Mouse (Mus musculus): ENCODE measurements at regions not wholly inside any gene's neighbourhood (a gene's known extent, or its start where the extent isn't known, plus 50 kb on each side); places are given as distances from the start of the nearest gene placed in this dataset.
"Not testable (repeated sequence)": the region's sequence is repeated elsewhere in the genome, so short reads cannot be mapped to it uniquely, and the experiment has no call there.

GRCm38 (mm10) chr10:19297669-19298068, 58.7 kb upstream of the Olig3 start:
- DNase-seq (ENCODE audit: low spot score) (peak; percentile 38), ATAC-seq (ENCODE audit: low FRiP score) (no peak)
- WGBS, result 55% methylated on average over 3 of the region's 3 CpGs
- H3K4me3 ChIP-seq (ENCODE audit: low read depth, low read length), result no peak overlapping the region
- H3K9ac ChIP-seq (ENCODE audit: low read depth, low read length), result no peak overlapping the region
- no peaks in the 10 kb centered on the region for H3K27me3 ChIP-seq (ENCODE audit: control insufficient read depth, insufficient read depth, low read length)
- no peak overlapping the region for H3K27ac ChIP-seq (ENCODE audit: low read depth, low read length)
- no peaks in the 10 kb centered on the region for H3K36me3 ChIP-seq (ENCODE audit: control insufficient read depth, insufficient read depth, low read length)
- H3K9me3 ChIP-seq (ENCODE audit: control insufficient read depth, low read length), result no peaks in the 10 kb centered on the region
- H3K4me1 ChIP-seq (replicated peaks; ENCODE audit: control insufficient read depth, insufficient read depth, low read length), result no peaks in the 10 kb centered on the region
- no peak overlapping the region for H3K4me2 ChIP-seq (replicated peaks; ENCODE audit: low read depth, low read length)

- no peak overlapping the region for H3K4me3 ChIP-seq (ENCODE audit: low read depth, low read length)
- H3K27me3 ChIP-seq (ENCODE audit: control insufficient read depth, insufficient read depth, low read length), result no peaks in the 10 kb centered on the region
- DNase-seq (ENCODE audit: low spot score) (no peak), ATAC-seq (ENCODE audit: low FRiP score) (no peak)
- no peaks in the 10 kb centered on the region for H3K36me3 ChIP-seq (ENCODE audit: control insufficient read depth, insufficient read depth, low read length)
- H3K9ac ChIP-seq (ENCODE audit: low read depth, low read length), result no peak overlapping the region
- no peaks in the 10 kb centered on the region for H3K9me3 ChIP-seq (ENCODE audit: control insufficient read depth, low read length)
- 86% methylated on average over 7 of the region's 7 CpGs for WGBS
- no peak overlapping the region for H3K4me2 ChIP-seq (replicated peaks; ENCODE audit: low read depth, low read length)
- H3K27ac ChIP-seq (ENCODE audit: low read depth, low read length), result no peak overlapping the region
- no peaks in the 10 kb centered on the region for H3K4me1 ChIP-seq (replicated peaks; ENCODE audit: control insufficient read depth, insufficient read depth, low read length)
Observed at GRCm38 (mm10) chr10:19295388-19296013, 60.8 kb upstream of the Olig3 start.

- Histone ChIP-seq H3K27ac (ENCODE audit: low read depth, low read length) (no peak overlapping the region), H3K36me3 (ENCODE audit: control insufficient read depth, insufficient read depth, low read length) (no peaks in the 10 kb centered on the region), H3K27me3 (ENCODE audit: control insufficient read depth, insufficient read depth, low read length) (no peaks in the 10 kb centered on the region), H3K4me3 (ENCODE audit: low read depth, low read length) (no peak overlapping the region), H3K4me2 (replicated peaks; ENCODE audit: low read depth, low read length) (no peak overlapping the region), H3K9ac (ENCODE audit: low read depth, low read length) (no peak overlapping the region), H3K4me1 (replicated peaks; ENCODE audit: control insufficient read depth, insufficient read depth, low read length) (no peaks in the 10 kb centered on the region), H3K9me3 (ENCODE audit: control insufficient read depth, low read length) (no peaks in the 10 kb centered on the region)
- DNase-seq (ENCODE audit: low spot score), result no peak
- 75% methylated on average over 5 of the region's 5 CpGs for WGBS
- ATAC-seq (ENCODE audit: low FRiP score), result no peak
Observed at GRCm38 (mm10) chr10:19291474-19291873, 64.9 kb upstream of the Olig3 start.

GRCm38 (mm10) chr10:19291039-19291438, 65.3 kb upstream of the Olig3 start:
- H3K9ac ChIP-seq (ENCODE audit: low read depth, low read length); H3K27ac ChIP-seq (ENCODE audit: low read depth, low read length); H3K9me3 ChIP-seq (ENCODE audit: control insufficient read depth, low read length); H3K4me2 ChIP-seq (replicated peaks; ENCODE audit: low read depth, low read length); DNase-seq (ENCODE audit: low spot score); H3K4me1 ChIP-seq (replicated peaks; ENCODE audit: control insufficient read depth, insufficient read depth, low read length); H3K36me3 ChIP-seq (ENCODE audit: control insufficient read depth, insufficient read depth, low read length); H3K4me3 ChIP-seq (ENCODE audit: low read depth, low read length); ATAC-seq (ENCODE audit: low FRiP score); H3K27me3 ChIP-seq (ENCODE audit: control insufficient read depth, insufficient read depth, low read length): not testable (repeated sequence)
- 70% methylated on average over 3 of the region's 3 CpGs for WGBS

- Histone ChIP-seq H3K36me3 (ENCODE audit: control insufficient read depth, insufficient read depth, low read length) (no peaks in the 10 kb centered on the region), H3K4me3 (ENCODE audit: low read depth, low read length) (no peak overlapping the region), H3K27me3 (ENCODE audit: control insufficient read depth, insufficient read depth, low read length) (no peaks in the 10 kb centered on the region), H3K4me1 (replicated peaks; ENCODE audit: control insufficient read depth, insufficient read depth, low read length) (no peaks in the 10 kb centered on the region), H3K4me2 (replicated peaks; ENCODE audit: low read depth, low read length) (no peak overlapping the region), H3K9me3 (ENCODE audit: control insufficient read depth, low read length) (no peaks in the 10 kb centered on the region), H3K27ac (ENCODE audit: low read depth, low read length) (no peak overlapping the region), H3K9ac (ENCODE audit: low read depth, low read length) (no peak overlapping the region)
- no peak for ATAC-seq (ENCODE audit: low FRiP score)
- WGBS, result 91% methylated on average over 3 of the region's 3 CpGs
- no peak for DNase-seq (ENCODE audit: low spot score)
Observed at GRCm38 (mm10) chr10:19282166-19282565, 74.2 kb upstream of the Olig3 start.

GRCm38 (mm10) chr10:19281021-19281420, 75.3 kb upstream of the Olig3 start:
- no peak overlapping the region for H3K4me3 ChIP-seq (ENCODE audit: low read depth, low read length)
- H3K4me2 ChIP-seq (replicated peaks; ENCODE audit: low read depth, low read length), result no peak overlapping the region
- no peaks in the 10 kb centered on the region for H3K36me3 ChIP-seq (ENCODE audit: control insufficient read depth, insufficient read depth, low read length)
- no peak overlapping the region for H3K9ac ChIP-seq (ENCODE audit: low read depth, low read length)
- no peaks in the 10 kb centered on the region for H3K27me3 ChIP-seq (ENCODE audit: control insufficient read depth, insufficient read depth, low read length)
- DNase-seq (ENCODE audit: low spot score) (no peak), ATAC-seq (ENCODE audit: low FRiP score) (no peak)
- no peak overlapping the region for H3K27ac ChIP-seq (ENCODE audit: low read depth, low read length)
- 95% methylated on average over 4 of the region's 4 CpGs for WGBS
- no peaks in the 10 kb centered on the region for H3K4me1 ChIP-seq (replicated peaks; ENCODE audit: control insufficient read depth, insufficient read depth, low read length)
- no peaks in the 10 kb centered on the region for H3K9me3 ChIP-seq (ENCODE audit: control insufficient read depth, low read length)

- H3K27me3 ChIP-seq (ENCODE audit: control insufficient read depth, insufficient read depth, low read length), result no peaks in the 10 kb centered on the region
- ATAC-seq (ENCODE audit: low FRiP score), result no peak
- no peaks in the 10 kb centered on the region for H3K36me3 ChIP-seq (ENCODE audit: control insufficient read depth, insufficient read depth, low read length)
- DNase-seq (ENCODE audit: low spot score), result no peak
- H3K4me1 ChIP-seq (replicated peaks; ENCODE audit: control insufficient read depth, insufficient read depth, low read length), result no peaks in the 10 kb centered on the region
- no peak overlapping the region for H3K9ac ChIP-seq (ENCODE audit: low read depth, low read length)
- H3K4me3 ChIP-seq (ENCODE audit: low read depth, low read length), result no peak overlapping the region
- H3K4me2 ChIP-seq (replicated peaks; ENCODE audit: low read depth, low read length), result no peak overlapping the region
- 59% methylated on average over 5 of the region's 5 CpGs for WGBS
- no peak overlapping the region for H3K27ac ChIP-seq (ENCODE audit: low read depth, low read length)
- no peaks in the 10 kb centered on the region for H3K9me3 ChIP-seq (ENCODE audit: control insufficient read depth, low read length)
Observed at GRCm38 (mm10) chr10:19278189-19278842, 78.0 kb upstream of the Olig3 start.

GRCm38 (mm10) chr10:19277103-19277827, 79.1 kb upstream of the Olig3 start:
- 47% methylated on average over 9 of the region's 9 CpGs for WGBS

GRCm38 (mm10) chr10:19274985-19275384, 81.3 kb upstream of the Olig3 start:
- H3K27me3 ChIP-seq (ENCODE audit: control insufficient read depth, insufficient read depth, low read length), result no peaks in the 10 kb centered on the region
- H3K4me2 ChIP-seq (replicated peaks; ENCODE audit: low read depth, low read length), result no peak overlapping the region
- no peak overlapping the region for H3K27ac ChIP-seq (ENCODE audit: low read depth, low read length)
- H3K36me3 ChIP-seq (ENCODE audit: control insufficient read depth, insufficient read depth, low read length), result no peaks in the 10 kb centered on the region
- no peak overlapping the region for H3K4me3 ChIP-seq (ENCODE audit: low read depth, low read length)
- ATAC-seq (ENCODE audit: low FRiP score) (no peak), DNase-seq (ENCODE audit: low spot score) (no peak)
- 88% methylated on average over 4 of the region's 4 CpGs for WGBS
- no peaks in the 10 kb centered on the region for H3K9me3 ChIP-seq (ENCODE audit: control insufficient read depth, low read length)
- no peak overlapping the region for H3K9ac ChIP-seq (ENCODE audit: low read depth, low read length)
- no peaks in the 10 kb centered on the region for H3K4me1 ChIP-seq (replicated peaks; ENCODE audit: control insufficient read depth, insufficient read depth, low read length)

More at GRCm38 (mm10) chr10:19277103-19277827, 79.1 kb upstream of the Olig3 start:
- Histone ChIP-seq H3K9ac (ENCODE audit: low read depth, low read length) (no peak overlapping the region), H3K36me3 (ENCODE audit: control insufficient read depth, insufficient read depth, low read length) (no peaks in the 10 kb centered on the region), H3K27ac (ENCODE audit: low read depth, low read length) (no peak overlapping the region), H3K4me3 (ENCODE audit: low read depth, low read length) (no peak overlapping the region), H3K27me3 (ENCODE audit: control insufficient read depth, insufficient read depth, low read length) (no peaks in the 10 kb centered on the region), H3K4me2 (replicated peaks; ENCODE audit: low read depth, low read length) (no peak overlapping the region), H3K9me3 (ENCODE audit: control insufficient read depth, low read length) (no peaks in the 10 kb centered on the region), H3K4me1 (replicated peaks; ENCODE audit: control insufficient read depth, insufficient read depth, low read length) (no peaks in the 10 kb centered on the region)
- ATAC-seq (ENCODE audit: low FRiP score) (peak; percentile 94), DNase-seq (ENCODE audit: low spot score) (peak; percentile 37)

All from hindbrain, embryonic 11.5 days (tissue).